Mouse (Mus musculus): ENCODE data around the gene Rps3.

Gene Rps3

GRCm38 (mm10) chr7:99443164-99443563 is 40.4 kb downstream of the Rps3 start:
- no peak for DNase-seq (ENCODE audit: low spot score in 2 of 2)

DNA sequence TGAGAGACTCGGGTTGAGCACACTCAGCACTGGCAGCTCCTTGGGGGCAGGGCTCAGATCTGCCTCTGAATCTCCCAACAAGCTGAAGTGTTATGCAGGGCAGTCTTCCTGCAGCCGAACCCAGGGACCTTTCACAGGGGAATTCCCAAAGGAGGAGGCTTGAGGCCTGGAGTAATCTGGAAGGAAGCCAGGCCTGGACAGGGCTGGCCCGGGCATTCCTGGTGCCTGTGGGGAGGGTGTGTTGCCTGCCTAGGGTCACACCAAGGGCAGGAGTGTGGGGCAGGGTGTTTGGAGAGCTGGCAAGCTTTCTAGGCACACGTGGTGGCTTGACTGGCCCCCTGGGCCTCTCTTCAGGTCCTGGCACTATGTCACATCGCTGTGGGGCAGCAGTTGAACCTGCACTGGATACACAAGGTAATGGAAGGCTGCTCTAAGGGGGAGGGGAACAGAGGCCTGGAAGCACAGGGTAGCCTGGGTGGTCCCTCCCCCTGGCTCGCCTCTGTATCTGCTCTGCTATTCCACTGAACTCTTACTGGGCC is 41.9 kb downstream of the Rps3 start:
- peak; percentile 82 to 87 for DNase-seq (ENCODE audit: low spot score in 2 of 2)

DNA sequence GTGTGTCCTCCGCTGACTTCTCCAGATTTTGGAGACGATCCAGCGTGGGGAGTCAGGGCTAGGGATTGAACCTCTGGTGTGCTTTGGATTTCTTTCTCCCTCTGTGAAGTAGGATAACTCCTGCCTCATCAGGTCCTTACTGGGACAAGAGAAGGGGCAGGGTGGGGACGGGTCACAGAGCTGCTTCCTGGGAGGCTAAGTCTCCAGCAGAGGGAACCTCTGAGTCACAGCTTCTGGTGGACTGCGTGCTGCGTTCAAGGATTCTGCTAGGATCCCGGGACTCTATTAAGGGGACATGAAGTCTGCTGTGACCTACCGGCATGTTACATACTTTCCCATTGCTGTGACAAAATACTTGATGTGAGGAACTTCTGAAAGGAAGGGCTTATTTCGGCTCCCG is 44.7 kb downstream of the Rps3 start:
- DNase-seq (ENCODE audit: low spot score in 2 of 2) = no peak

DNA sequence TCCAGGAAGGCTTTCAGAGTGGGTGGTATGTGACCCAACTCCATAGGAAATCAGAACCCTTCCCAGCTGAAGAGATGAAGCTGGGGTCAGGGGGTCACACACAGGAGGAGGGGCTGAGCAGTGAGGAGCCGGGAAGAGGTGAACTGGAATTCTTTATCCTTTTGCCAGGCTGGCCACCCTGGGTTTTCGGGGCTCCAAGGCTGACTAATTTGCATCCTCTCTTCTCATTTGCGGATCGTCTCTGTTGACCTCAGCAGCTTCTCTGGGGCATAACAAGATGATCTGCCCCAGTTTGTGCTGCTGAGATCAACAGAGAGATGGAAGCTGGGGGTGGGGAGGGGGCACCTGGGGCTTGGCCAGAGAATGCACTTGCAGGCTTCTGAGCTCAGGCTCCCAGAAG is 47.0 kb downstream of the Rps3 start:
- DNase-seq (ENCODE audit: low spot score in 2 of 2) = no peak

- no peak for DNase-seq (ENCODE audit: low spot score in 2 of 2)
These were observed 48.8 kb downstream of the Rps3 start for GRCm38 (mm10) chr7:99434672-99435250.

GRCm38 (mm10) chr7:99432863-99433262 is 50.7 kb downstream of the Rps3 start:
- DNase-seq (ENCODE audit: low spot score in 2 of 2) = no peak

DNA sequence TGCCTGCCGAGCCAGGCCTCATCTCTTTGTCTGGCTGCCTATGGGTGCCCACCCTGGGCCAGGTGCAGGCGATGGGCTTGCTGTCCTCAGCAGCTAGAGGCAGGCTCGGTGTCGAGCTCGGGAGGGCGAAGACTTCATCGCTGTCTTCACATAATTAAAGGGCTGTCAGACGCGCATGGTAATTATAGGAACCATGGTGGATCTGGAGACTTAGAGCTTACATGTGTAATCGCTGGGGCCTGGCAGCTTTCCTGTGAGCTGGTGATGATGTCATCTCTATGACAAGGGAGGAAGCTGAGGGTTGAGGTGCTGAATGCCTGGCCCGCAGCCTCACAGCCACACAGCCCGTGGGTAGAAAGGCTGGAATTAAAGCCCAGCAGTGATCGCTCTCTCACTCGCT is 51.3 kb downstream of the Rps3 start:
- peak in 1 of 2 experiments; percentile 20 for DNase-seq (ENCODE audit: low spot score in 2 of 2)

DNA sequence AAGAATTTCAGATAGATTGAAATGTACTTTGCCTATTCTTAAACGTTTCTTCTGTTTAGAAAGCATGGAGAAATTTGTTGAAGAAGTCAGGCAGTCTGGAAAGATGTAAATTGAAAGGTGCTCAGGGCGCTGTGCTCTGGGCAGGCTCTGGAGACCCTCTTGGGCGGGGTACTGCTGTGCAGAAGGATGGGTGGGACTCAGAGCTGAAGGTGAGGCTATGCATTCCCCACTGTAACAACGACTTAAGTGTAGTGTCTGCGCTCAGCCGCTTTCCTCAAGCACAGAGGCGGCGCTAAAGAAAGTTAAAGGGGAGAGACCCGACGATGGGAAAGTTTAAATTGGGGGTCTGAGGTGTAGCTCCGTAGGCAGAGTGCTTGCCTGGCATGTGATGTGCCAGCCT is 53.3 kb downstream of the Rps3 start:
- no peak for DNase-seq (ENCODE audit: low spot score in 2 of 2)

DNA sequence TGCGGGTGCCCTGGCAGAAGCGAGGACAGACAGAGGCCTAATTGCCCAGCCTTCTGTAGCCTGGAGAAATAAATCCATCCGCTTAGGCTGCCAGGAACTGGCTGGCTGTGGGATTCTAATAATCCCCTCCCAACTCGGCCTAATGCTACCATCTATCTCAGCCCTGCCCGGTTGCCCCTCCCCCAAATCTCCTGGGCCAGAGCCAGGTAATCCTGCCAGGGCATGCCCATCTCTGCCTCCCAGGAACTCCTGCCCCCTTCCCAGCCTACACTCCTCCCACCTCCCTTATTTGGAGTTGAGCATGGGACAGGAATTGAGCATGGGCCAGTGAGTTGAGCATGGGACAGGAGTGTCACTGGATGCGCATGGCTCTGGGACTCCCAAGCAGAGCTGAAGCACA is 53.8 kb downstream of the Rps3 start:
- no peak for DNase-seq (ENCODE audit: low spot score in 2 of 2)

GRCm38 (mm10) chr7:99428836-99429235 is 54.7 kb downstream of the Rps3 start:
- DNase-seq (ENCODE audit: low spot score in 2 of 2) = no peak

GRCm38 (mm10) chr7:99427987-99428386 is 55.6 kb downstream of the Rps3 start:
- DNase-seq (ENCODE audit: low spot score in 2 of 2) = no peak

Data from heart, adult 9 months (tissue).